Mouse (Mus musculus) hematopoietic stem cell, adult 5-6 weeks (primary cell): ENCODE data around the gene St6gal2. TPM values are rescaled to one million over a fixed set of nuclear protein-coding genes. Genes with fewer than 3 reads are reported as not detected.

ENCODE experiments used
- ATAC-seq, 2 experiments: fragments of 125-278 bp in 1 of 2; replicated peaks in 1 of 2; 2 replicates each; pipeline ENCODE4 v1.8.0; 2016 to 2017; ENCODE audit warnings: inconsistent platforms in 2 of 2, mild to moderate bottlenecking in 2 of 2, moderate number of reproducible peaks in 2 of 2, low read depth in 1 of 2, moderate TSS enrichment in 1 of 2; ENCODE audit not compliant: low FRiP score in 2 of 2, poor library complexity in 2 of 2, severe bottlenecking in 2 of 2, insufficient read depth in 1 of 2, low TSS enrichment in 1 of 2
- total RNA-seq: library from RNA; stranded (forward); fragments of 172-1452, 232-1000 nt; gene quantifications from 2 replicates; pipeline ENCODE4 v1.2.3, GENCODE M21; 2017

St6gal2 gene
- not detected in 2 replicates for total RNA-seq

DNA sequence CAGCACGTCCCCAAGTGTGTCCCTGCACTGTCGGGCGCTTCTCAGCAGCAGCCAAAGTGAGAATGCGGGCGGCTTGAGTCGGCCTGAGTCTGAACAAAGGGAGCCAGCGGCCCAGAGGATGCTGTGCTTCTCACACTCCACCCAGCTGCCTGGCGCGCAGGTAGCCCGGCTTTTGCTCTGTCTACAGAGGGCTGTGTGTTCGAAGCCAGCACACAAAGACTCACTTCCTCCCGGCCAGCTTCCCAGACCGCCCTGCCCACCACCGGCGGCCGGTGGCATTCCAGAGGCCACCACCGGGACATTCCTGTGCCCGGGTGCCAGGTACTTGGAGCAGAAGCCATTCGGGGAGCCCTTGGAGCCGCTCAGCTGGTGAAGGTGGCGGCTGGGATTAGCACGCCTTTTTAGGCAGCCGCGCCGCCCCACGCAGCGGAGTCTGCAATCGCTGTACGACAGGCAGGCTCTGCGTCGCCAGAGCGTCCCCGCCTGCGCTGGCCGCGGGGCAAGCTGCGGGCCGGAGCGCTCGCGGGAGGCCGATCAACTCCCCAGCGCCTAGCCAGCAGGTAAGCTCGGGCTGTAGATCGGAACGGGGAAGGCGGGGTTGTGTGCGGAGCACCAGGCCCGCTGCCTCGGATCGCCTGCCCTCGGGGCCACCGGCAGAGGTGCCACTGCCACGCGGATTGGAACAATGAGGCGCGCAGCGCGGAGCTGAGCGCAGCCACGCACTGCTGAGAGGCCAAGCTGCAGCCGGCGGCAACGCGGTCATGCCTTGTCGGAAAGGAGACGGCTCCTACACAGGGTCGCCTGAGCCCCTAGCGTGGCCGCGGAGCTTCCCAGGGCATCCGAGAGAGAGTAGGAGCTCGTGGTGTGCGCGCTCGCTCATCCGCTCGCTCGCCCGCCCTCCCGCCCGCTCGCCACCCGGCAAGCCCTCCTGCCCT, at the start of gene St6gal2:
Gene St6gal2, plus strand, starts transcription at position 133 of the 935 bp plus-strand sequence.
- peak in 1 of 2 experiments; percentile 39; a peak in 1 of 4 replicates for ATAC-seq

DNA sequence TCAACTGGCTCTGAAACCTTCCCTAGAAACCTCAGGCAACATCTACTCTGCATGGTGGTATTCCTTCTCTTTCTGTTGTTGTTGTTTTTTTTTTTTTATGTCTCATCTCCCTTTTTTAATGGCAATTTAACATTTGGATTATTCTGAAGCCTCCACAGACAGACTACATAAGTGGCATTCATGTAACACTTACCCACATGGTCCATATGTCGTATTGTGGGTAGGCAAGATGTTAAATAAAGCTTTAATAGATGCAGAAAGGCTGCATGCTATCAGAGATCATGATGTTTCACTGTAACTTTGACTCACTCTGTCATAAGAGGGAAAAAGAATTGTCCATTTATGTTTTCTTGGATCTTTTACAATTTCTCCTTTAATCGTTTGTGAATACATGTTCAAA, 39.1 kb upstream of the St6gal2 start:
- ATAC-seq: no peak

DNA sequence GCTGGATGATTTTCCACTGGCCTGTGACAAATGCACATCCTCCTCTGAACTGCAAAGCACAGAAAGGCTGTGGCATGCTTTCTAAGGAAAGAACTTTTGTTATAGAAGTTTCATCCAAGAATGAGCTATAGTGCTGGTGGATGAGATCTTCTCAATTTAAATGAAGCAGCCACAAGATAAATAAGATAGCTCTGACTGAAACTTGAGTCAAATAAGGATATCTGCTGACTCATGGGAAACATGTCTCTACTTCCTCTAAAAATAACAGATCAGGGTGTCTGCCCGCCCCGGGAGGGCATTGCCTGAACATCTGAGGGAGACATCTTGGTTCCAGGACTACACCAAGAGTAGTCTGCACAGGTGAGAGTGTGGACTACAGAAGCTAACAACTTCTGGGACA, 28.7 kb upstream of the St6gal2 start:
- ATAC-seq: no peak

DNA sequence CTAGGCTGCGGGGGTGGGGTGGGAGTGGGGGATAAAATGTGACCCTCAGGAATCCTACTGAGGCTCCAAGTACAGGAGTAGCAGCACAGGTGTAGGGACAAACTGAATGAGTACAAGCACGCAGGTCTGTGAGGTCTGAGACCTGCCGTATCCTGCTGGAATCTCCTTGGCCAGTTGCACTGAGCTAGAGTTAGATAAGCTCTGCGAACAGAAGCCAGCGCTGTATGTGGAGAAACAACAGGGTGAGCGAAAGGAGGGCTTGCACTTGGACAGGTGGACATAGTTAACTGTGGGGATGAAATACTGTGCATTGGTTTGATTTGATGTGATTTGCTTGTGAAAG, 974 bp downstream of the St6gal2 start:
- ATAC-seq: no peak

DNA sequence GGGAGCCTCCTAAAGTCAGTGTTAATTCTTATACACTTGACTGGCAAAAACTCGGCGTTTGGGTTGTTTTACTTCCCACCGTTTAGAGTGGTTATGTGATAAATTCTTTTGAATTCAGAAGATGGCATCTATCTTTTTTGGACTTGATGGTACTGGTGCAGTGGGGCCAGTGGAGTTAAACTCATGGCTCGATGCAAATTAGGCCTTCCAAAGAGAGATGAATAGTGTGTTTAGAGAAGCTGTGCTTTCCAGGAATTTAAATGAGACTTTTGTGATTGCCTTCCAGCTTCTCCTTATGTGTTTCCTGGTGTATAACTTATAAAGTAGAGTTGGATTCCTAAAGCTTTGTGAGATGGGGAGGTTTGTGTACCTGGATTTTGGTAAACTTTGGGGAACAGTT, 1.5 kb downstream of the St6gal2 start:
- no peak for ATAC-seq

DNA sequence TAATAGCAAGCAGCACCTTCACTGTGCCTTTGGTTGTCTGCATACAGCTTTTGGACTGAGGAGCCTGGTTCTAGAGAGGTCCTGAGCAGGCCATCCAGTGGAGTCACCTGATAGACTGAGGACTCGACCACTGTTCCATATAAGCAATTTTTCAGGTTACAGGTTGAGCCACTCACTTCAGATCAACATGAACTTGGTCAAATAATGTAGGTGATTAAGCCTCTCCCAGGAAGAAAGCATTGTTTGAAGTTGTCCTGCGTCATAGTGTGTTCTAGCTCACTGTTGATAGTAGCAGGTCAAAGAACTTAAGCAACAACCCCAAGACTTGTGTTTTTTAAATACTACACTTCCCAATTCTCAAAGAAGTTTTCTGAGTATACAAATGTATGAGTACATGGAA, 5.8 kb downstream of the St6gal2 start:
- no peak for ATAC-seq

DNA sequence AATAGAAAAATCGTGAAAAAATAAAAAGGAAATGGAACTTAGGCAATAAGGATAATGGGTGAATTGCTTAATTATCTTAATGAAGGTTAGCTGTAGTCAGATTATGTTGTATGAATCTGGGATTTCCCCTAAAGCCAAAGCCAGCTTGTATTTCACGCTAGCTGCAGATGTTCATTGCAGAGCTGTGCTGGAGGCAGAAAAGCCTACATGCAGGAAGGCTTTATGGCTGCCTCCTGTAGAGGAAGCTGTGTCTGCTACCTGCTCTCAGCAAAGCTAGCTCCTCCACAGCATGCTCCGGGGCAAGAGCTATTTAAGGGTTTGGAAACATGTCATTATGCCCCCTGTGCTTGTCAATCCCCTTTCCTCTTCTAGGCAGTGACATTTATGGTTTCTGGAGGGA, 9.3 kb downstream of the St6gal2 start:
- ATAC-seq: no peak

DNA sequence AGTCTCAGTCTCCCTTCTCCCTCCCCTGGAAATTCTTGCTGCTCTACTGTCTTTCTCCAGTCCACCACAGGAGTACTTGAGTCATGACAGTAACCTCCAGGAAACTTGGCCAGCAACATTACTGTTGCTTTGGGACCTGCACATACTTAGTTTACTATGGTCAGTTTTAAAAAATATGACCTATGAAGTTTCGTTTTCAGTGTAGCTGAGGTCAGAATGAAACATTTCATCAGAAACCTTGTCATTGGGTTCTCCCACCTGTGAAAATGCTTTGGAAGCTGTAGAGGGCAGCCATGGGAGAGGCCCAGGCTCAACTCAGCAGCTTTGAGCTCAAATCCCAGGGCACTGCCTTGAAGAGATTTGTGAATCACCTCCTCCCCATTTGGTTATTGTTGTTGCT, 15.0 kb downstream of the St6gal2 start:
- no peak for ATAC-seq

DNA sequence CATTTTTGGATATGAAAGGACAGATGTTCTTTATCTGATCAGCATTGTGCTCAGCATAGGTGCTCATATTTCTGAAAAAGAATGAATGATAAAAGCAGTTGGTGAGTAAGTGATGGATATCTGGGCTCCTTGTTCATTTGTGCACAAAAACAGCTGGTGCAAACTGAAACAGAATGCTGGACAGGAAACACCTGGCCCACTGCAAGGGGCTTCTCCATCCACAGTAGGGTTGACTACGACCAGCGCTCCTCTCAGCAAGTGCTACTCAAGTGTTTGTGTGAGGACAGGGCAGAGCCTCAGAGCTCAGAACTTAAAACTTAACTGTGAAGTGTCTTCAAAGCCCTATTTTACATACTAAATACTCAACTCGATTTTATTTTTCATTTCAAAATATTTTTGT, 22.4 kb downstream of the St6gal2 start:
- ATAC-seq: no peak

DNA sequence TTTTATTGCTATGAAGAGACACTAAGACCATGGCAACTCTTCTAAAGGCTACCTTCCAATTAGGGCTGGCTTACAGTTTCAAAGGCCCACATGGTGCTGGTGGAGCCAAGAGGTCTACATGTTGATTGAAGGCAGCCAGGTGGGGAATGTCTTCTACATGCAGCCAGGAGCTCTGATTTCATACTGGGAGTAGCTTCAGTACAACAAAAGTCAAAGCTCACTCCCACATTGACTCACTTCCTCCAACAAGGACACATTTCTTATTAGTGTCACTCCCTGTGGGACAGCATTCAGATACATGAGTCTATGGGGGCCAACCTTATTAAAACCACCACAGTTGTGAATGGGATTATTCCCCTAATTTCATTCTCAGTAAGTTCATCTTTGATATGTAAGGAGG, 23.8 kb downstream of the St6gal2 start:
- ATAC-seq: no peak

DNA sequence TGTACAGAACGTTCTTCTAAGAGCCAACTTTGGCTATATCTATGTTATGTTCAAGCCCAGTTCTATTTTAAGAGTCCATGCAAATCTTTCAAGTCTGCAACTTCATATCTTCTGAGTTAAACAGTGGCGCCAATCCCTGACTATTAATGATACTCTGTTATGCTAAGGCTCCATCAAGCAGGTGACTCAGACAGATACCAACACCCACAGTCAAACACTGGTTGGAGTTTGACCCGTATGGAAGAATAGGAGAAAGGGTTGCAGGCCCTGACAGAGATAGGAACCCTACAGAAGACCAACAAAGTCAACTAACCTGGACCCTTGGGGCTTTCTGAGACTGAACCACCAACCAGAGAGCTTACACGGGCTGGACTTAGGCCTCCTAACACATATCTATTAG, 30.8 kb downstream of the St6gal2 start:
- ATAC-seq: no peak

DNA sequence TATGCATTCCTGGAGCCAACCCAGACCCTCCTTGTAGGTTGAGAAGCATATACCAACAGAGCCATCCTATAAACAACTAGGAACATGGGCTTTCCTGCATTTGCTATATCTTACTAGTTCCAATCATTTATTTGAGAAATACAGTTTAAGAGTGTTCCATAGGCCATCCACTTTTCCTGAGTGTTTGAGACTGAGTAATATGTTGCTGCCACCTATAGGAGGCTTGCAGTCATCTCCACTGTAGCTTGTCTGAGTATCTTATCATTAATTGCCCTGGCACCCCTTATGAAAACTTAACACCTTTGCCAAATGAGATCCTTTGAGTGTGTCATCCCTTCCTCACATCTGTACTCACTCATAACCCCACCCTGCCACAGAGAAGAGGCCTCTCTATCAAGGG, 32.2 kb downstream of the St6gal2 start:
- ATAC-seq: no peak

DNA sequence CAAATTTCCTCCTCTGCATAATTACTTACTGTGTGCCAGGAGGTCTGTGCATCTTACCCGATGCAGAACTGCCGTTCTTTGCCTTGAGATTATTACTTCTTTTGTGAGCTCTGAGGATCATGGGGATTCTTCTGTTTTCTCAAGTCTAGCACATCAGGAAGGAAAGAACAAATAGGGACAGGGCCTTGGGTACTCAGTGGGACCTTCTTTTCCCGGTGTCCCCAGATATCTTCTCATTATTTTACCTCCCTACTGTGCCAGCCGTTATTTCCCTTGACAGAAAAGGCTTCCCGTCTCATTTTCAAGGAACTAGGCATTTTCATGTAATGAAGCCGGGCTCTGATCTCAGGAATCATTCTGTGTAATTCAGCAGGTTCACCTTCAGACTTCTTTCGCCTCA, 34.2 kb downstream of the St6gal2 start:
- no peak for ATAC-seq

DNA sequence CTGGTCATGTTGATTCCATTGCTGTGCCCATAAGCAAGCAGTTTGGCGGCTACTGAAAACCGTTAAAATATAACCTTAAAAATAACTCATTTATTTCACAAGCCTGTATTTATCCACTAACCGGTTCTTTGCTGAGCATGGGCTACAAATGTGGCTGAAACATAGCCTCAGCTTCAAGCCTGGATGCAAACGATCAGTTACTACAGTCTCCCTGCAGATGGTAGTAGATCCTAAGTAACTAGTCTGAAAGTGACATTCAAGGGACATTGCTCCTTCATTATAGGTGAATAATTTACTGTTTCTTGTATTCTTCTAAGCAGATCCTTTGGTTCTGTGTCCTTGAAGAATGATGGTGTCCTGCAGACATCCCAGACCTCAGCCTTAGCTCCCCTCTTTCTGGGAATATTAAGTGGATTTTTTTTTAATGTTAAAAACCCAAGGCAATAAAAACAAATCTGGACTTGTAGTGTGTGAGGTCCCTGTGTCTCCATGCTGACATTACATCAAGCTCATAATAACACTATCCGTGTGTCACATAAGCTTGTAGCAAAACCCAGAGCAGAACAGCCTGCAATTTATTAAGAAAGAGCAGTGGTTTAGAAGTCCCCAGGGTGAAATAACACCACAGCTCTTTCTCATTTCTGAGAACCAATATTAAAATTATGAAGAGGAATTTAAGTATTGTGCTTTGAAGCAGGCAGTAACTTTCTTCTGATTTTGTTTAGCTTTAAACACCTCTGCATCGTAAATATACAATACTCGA, 39.1 kb downstream of the St6gal2 start:
- no peak for ATAC-seq

DNA sequence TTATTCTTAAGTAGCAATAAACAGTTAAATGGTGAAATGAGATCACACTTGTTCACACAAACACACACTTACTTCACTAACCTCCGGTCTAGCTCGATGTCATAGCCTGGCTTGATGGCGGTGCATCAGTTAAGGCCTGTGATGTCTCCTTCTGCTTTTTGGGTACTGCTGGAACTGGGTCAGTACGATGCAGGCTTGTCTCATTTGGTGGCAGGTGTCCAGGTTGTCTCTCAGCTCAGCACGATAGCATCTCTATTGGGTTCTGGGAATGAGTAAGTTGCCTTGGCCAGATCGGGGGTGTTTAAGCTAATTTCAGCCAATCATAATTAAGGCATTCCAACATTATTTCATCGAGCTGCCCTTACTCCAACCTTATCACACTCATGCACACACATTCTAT, 86.7 kb downstream of the St6gal2 start:
- no peak for ATAC-seq

DNA sequence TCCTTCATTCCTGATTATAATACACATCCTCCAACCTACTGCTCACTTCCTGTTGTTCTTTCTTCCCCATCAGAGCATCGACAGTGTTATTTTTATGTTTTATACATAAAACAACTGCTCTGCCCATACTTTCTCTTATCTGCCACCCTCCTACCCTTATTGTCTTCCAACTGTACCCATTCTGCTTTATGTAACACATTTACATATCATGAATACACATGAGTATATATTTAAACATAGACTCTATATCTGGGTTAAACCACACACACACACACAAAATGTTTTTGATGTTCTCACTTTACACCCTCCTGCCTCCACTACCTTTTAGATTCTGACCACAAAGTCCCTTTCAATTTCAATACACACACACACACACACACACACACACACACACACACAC, 103.3 kb downstream of the St6gal2 start:
- no peak for ATAC-seq

DNA sequence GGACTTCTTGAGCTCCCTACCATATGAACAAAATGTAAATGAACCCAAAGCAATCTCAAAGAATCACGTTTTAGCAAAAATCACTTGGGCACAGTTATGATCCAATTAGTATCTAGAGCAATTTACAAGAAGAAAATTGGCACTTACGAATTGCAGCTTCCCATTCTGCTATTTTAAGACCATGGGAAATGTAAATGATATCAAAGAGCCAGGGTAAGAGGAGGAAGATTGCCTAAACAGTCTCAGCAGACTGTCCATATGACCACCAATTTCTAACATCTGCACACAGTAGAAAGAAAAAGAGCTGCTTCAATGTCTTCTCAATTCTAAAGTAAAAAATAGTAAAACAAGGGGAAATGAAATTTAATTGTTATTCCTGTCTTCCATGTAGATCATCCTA, 116.6 kb downstream of the St6gal2 start:
- ATAC-seq: no peak
